Mouse (Mus musculus) megakaryocyte, adult 5-6 weeks (primary cell): ENCODE results near the gene Abcf1. TPM values are rescaled to one million over a fixed set of nuclear protein-coding genes. Genes with fewer than 3 reads are reported as not detected.

Experiments
- ATAC-seq: 2 replicates; pipeline ENCODE4 v1.8.0; 2016; ENCODE audit warnings: mild to moderate bottlenecking, inconsistent platforms; ENCODE audit not compliant: poor library complexity, severe bottlenecking
- total RNA-seq, 2 experiments: library from RNA; stranded (forward) in 1 of 2; stranded (reverse) in 1 of 2; fragments of 153-499, 151-499 nt in 1 of 2; fragments of 221-1000, 200-1000 nt in 1 of 2; gene quantifications; 2 replicates each; pipeline versions ENCODE4 v1.2.3 to v1.2.4; 2015 to 2017

Abcf1 gene
- total RNA-seq, 2 experiments from 2014 or later: 31.8 to 101 TPM

DNA sequence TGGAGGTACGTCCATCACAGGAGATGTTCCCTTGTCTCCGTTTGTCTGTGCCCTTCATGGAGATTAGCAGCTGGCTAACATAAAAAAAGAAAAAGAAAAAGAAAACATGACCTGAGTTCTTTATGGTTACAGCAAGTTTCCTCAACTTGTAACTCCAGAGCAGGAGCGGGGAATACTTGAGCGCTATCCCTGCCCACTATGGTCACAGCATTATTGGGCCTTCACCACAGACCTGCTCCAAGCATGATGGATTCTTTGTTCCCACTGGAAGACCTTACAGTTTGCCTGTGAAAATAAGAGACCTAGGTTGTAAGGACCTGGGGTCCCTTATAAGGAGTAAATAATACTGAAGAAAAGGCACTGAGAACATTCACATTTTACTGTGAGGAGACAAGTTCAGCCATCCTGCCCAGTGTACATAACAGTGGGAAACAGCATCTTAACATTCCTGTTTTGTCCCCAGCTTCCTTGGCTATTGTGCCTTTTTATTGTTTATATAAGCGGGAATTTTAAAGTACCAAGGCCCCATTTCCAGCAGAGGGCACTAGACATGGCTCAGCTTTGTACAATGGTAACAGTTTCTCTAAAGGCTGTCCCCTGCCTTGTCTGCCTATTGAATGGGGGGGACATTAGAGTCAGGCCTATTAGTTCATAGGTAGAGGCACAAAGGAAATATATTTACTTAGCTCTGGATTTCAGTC lies 48.5 kb downstream of the Abcf1 start:
- ATAC-seq: no peak

DNA sequence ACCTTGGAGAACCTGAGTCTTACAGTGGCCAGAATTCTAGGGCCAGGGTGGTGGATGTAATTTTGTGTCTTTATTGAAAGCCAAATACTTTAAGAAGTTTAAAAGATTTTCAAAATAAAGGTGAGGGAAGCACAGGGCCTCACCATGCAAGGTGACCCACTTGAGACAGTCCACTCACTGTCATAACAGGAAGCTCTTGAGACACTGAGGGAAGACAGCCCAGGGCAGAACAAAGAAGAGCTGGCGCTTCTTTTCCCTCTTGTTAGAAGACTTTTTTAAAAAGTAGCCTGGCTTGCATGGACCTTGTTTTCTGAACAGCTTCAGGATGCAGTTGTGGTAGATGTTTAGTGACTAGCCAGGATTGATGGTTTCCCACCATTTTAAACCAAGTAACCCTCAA lies 49.2 kb downstream of the Abcf1 start:
- no peak for ATAC-seq

DNA sequence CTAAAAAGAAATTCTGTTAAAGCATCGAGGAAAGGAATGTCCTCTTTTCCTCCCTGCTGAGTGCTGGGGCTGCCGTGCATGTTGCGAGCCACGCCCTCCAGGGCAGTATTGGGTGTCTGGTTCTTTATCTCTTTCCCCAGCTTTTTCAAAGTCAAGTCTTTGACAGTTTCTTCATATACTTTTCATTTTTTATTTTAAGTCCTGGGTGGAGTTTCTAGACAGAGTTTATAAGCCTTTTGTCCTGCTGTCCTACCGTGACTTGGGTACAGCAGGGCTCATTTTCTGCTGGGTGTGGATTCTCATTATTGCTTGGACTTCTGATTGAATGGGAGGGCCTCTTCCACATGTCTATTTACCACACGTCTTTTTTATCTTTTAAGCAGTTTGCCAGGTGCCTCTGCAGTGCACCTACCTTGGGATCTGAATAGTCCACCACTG lies 49.7 kb downstream of the Abcf1 start:
- no peak for ATAC-seq

GRCm38 (mm10) chr17:35919060-35919715 lies 50.4 kb downstream of the Abcf1 start:
- ATAC-seq: peak; percentile 47

DNA sequence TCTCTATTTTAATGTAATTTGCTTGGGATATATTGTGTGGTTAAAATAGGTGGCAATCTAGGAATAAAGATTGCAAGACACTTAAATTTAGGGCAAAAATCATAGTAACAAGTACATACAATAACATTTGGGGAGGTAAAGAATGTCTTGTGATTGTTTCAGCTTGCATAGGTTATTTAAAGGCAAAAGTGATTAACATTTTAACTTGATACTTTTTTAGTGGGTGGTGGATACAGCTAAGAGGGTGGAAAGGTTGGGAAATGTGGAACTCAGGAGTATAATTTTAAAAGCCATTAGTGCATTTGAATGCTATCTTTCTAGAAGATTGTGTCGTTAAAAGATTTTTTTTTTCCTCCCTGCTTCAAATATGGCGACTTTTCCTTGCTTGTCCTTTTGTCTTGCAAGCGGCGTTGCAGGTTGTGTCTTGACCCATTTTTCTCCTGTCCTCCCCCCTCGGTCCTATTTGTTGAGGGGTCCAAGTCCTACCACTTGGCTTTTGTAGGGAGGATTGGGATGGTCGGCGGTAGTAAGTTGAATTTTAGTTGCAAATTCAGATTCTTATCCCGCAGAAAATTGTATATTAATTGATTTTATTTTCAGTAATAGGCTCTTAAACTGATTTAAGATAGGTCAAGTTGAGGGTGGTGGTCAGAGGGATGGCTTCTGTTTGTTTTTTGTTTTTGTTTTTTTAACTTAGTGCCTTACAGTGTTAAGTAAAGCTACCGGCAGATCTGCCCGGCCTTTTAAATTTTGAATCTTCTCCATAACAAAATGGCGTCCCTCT lies 51.1 kb downstream of the Abcf1 start:
- no peak for ATAC-seq

- ATAC-seq: no peak
Measured at GRCm38 (mm10) chr17:35917463-35918251, 51.9 kb downstream of the Abcf1 start.

- peak; percentile 2; the same call in 1 of the 2 replicates for ATAC-seq
Measured at GRCm38 (mm10) chr17:35917143-35917462, 52.5 kb downstream of the Abcf1 start.

DNA sequence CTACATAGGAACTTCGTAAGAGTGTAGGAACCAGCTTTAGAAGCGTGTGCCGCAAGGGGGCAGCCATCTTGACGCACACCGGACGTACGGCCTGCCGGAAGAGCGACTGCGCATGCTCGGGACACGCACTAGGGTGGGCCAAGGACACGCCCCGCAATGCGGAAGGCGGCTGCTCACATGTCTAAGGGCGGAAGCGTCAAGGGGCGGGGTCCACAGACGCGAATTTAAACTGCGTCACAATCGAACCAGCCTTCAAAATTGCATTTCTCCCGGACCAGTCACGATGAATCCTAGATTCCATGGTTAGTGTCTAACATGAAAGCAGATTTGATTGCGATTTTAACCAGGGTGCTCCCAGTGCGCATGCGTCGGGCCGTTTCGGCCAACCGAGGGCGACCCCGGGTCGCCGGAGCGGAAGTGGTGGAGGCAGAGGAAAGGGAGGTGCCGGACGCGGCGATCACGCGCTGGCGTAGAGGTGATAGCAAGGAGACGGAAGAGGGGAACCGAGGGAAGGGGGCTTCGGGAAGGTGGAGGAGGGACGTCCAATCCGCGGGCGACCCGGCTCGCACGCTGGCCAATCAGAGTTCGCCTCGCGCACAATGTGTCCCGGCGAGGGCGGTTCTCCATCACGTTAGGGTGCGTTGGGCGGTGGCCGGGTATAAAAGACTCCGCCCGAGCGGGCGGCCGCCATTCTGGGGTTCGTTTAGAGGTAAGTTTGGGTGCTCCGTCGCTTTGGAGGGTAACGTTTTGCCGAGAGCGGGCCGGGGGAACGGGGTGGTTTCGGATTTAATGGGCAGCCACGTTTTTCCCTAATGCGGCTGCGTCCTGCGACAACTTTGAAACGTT lies 53.0 kb downstream of the Abcf1 start, which contains the start of the genes Mrps18b and Ppp1r10:
Gene Mrps18b, minus strand, starts transcription at position 93 of the 846 bp plus-strand sequence.
Gene Ppp1r10, plus strand, starts transcription at position 138 of the 846 bp plus-strand sequence.
- ATAC-seq: peak; percentile 82

GRCm38 (mm10) chr17:35915538-35916296 lies 53.8 kb downstream of the Abcf1 start:
- 0 out of 2 replicates have a peak, but pooled peaks have one; percentile 0 for ATAC-seq

DNA sequence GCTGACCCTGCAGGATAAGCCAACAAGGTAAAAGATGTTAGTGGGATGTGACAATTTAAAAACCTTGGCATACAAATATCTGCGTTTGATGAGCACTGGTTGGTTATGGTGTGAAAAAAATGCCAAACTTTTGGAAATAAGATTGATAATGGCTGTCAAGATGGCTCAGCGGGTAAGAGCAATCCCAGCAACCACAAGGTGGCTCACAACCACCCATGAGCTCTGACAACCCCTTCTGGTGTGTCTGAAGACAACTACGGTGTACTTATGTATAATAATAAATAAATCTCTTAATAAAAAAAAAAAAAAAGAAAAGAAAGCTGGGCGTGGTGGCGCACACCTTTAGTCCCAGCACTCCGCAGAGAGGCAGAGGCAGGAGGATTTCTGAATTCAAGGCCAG lies 54.6 kb downstream of the Abcf1 start:
- no peak for ATAC-seq

- ATAC-seq: peak; percentile 97
Measured at GRCm38 (mm10) chr17:35909919-35910369, 59.6 kb downstream of the Abcf1 start, which contains the start of gene Atat1. TSS of gene Atat1 (minus strand) at chr17:35910075.

- ATAC-seq: no peak; the same call in 1 of the 2 replicates
Measured at GRCm38 (mm10) chr17:35909186-35909918, 60.2 kb downstream of the Abcf1 start.

- ATAC-seq: no peak
Measured at GRCm38 (mm10) chr17:35907609-35908008, 62.0 kb downstream of the Abcf1 start.

Other genes starting within 250 kb of the Abcf1 start
- 21.1 and 22.8 TPM in 2 replicates for gene Ier3, start 148.1 kb downstream of the Abcf1 start, total RNA-seq (2015)
- 15.7 and 20.5 TPM in 2 replicates for gene Ier3, start 148.1 kb downstream of the Abcf1 start, total RNA-seq (2017)
- gene Flot1, start 146.5 kb downstream of the Abcf1 start, total RNA-seq (2015): 73.5 and 95.0 TPM in 2 replicates
- gene Flot1, start 146.5 kb downstream of the Abcf1 start, total RNA-seq (2017): 124 and 127 TPM in 2 replicates
- 649 TPM in 2 replicates for gene Tubb5, start 131.5 kb downstream of the Abcf1 start, total RNA-seq (2015)
- 751 and 811 TPM in 2 replicates for gene Tubb5, start 131.5 kb downstream of the Abcf1 start, total RNA-seq (2017)
- 37.6 and 62.8 TPM in 2 replicates for gene Mdc1, start 128.2 kb downstream of the Abcf1 start, total RNA-seq (2015)
- gene Mdc1, start 128.2 kb downstream of the Abcf1 start, total RNA-seq (2017): 17.3 and 18.6 TPM in 2 replicates
- gene Nrm, start 108.4 kb downstream of the Abcf1 start, total RNA-seq (2015): 88.5 and 114 TPM in 2 replicates
- gene Nrm, start 108.4 kb downstream of the Abcf1 start, total RNA-seq (2017): 80.1 and 82.8 TPM in 2 replicates
- 153 and 167 TPM in 2 replicates for gene Ppp1r18, start 104.2 kb downstream of the Abcf1 start, total RNA-seq (2015)
- gene Ppp1r18, start 104.2 kb downstream of the Abcf1 start, total RNA-seq (2017): 64.0 and 78.1 TPM in 2 replicates
- gene Dhx16, start 89.9 kb downstream of the Abcf1 start, total RNA-seq (2015): 87.6 and 118 TPM in 2 replicates
- 65.9 and 72.8 TPM in 2 replicates for gene Dhx16, start 89.9 kb downstream of the Abcf1 start, total RNA-seq (2017)
- gene 2310061I04Rik, start 72.3 kb downstream of the Abcf1 start, total RNA-seq (2015): 28.4 and 31.8 TPM in 2 replicates
- gene 2310061I04Rik, start 72.3 kb downstream of the Abcf1 start, total RNA-seq (2017): 3.5 and 9.8 TPM in 2 replicates
- gene Atat1, start 59.7 kb downstream of the Abcf1 start, total RNA-seq (2015): 8.7 and 10.1 TPM in 2 replicates
- gene Atat1, start 59.7 kb downstream of the Abcf1 start, total RNA-seq (2017): 5.2 and 7.6 TPM in 2 replicates
- gene Mrps18b, start 53.4 kb downstream of the Abcf1 start, total RNA-seq (2015): 29.2 and 35.9 TPM in 2 replicates
- 25.0 and 28.9 TPM in 2 replicates for gene Mrps18b, start 53.4 kb downstream of the Abcf1 start, total RNA-seq (2017)
- 82.4 and 93.7 TPM in 2 replicates for gene Ppp1r10, start 53.3 kb downstream of the Abcf1 start, total RNA-seq (2015)
- gene Ppp1r10, start 53.3 kb downstream of the Abcf1 start, total RNA-seq (2017): 131 and 157 TPM in 2 replicates
- gene Gnl1, start 10.1 kb upstream of the Abcf1 start, total RNA-seq (2015): 5.0 and 6.4 TPM in 2 replicates
- gene Gnl1, start 10.1 kb upstream of the Abcf1 start, total RNA-seq (2017): 11.3 and 13.9 TPM in 2 replicates
- gene Prr3, start 10.5 kb upstream of the Abcf1 start, total RNA-seq (2015): 7.5 and 8.9 TPM in 2 replicates
- 2.8 and 8.5 TPM in 2 replicates for gene Prr3, start 10.5 kb upstream of the Abcf1 start, total RNA-seq (2017)
- 19.5 and 20.8 TPM in 2 replicates for gene H2-T24, start 50.8 kb upstream of the Abcf1 start, total RNA-seq (2015)
- 85.4 and 88.2 TPM in 2 replicates for gene H2-T24, start 50.8 kb upstream of the Abcf1 start, total RNA-seq (2017)
- gene H2-T23, start 63.1 kb upstream of the Abcf1 start, total RNA-seq (2015): 211 and 216 TPM in 2 replicates
- 185 and 224 TPM in 2 replicates for gene H2-T23, start 63.1 kb upstream of the Abcf1 start, total RNA-seq (2017)
- 43.2 and 44.4 TPM in 2 replicates for gene H2-T22, start 73.0 kb upstream of the Abcf1 start, total RNA-seq (2015)
- gene H2-T22, start 73.0 kb upstream of the Abcf1 start, total RNA-seq (2017): 51.9 and 56.1 TPM in 2 replicates
- not detected in 2 replicates for gene Gm6034, start 73.2 kb upstream of the Abcf1 start, total RNA-seq (2015)
- not detected in 2 replicates for gene Gm6034, start 73.2 kb upstream of the Abcf1 start, total RNA-seq (2017)
- not detected in 2 replicates for gene Gm11127, start 88.6 kb upstream of the Abcf1 start, total RNA-seq (2015)
- gene Gm11127, start 88.6 kb upstream of the Abcf1 start, total RNA-seq (2017): not detected in 2 replicates
- gene Gm19684, start 151.9 kb upstream of the Abcf1 start, total RNA-seq (2015): 0.62 TPM in 1 of 2 replicates, not detected in the other
- 0.12 and 0.15 TPM in 2 replicates for gene Gm19684, start 151.9 kb upstream of the Abcf1 start, total RNA-seq (2017)
- not detected in 2 replicates for gene Gm7030, start 159.7 kb upstream of the Abcf1 start, total RNA-seq (2015)
- not detected in 2 replicates for gene Gm7030, start 159.7 kb upstream of the Abcf1 start, total RNA-seq (2017)
- not detected in 2 replicates for gene Gm8909, start 198.8 kb upstream of the Abcf1 start, total RNA-seq (2015)
- not detected in 2 replicates for gene Gm8909, start 198.8 kb upstream of the Abcf1 start, total RNA-seq (2017)
- gene H2-T3, start 220.5 kb upstream of the Abcf1 start, total RNA-seq (2015): not detected in 2 replicates
- not detected in 2 replicates for gene H2-T3, start 220.5 kb upstream of the Abcf1 start, total RNA-seq (2017)